Mouse (Mus musculus) liver, adult (tissue): ENCODE results near the gene Itpkc.
A peak's percentile ranks its signal among the peaks of the same experiment; 100 is the strongest.

Source experiments
- GATA4 ChIP-seq: IDR thresholded peaks from 2 replicates; pipeline ENCODE4 v1.6.1; 2014; ENCODE audit warnings: mild to moderate bottlenecking, low read length; ENCODE audit not compliant: insufficient replicate concordance

Itpkc gene

GRCm38 (mm10) chr7:27184964-27185363 is 43.5 kb downstream of the Itpkc start:
- no peak for TF ChIP-seq GATA4

GRCm38 (mm10) chr7:27182498-27182897 is 46.0 kb downstream of the Itpkc start:
- no peak for TF ChIP-seq GATA4

- no peak for TF ChIP-seq GATA4
These were observed 47.4 kb downstream of the Itpkc start, which contains the start of the genes Gm21983 and Mia for GRCm38 (mm10) chr7:27180837-27181695. Gene Gm21983 (minus strand): TSS chr7:27181086. Gene Mia (minus strand): TSS chr7:27181157.

GRCm38 (mm10) chr7:27180036-27180435 is 48.4 kb downstream of the Itpkc start:
- no peak for TF ChIP-seq GATA4

GRCm38 (mm10) chr7:27179217-27179918 is 49.1 kb downstream of the Itpkc start:
- TF ChIP-seq GATA4: no peak

- TF ChIP-seq GATA4: peak; percentile 5; the same call in 1 of the 2 replicates
These were observed 49.9 kb downstream of the Itpkc start, which contains the start of gene Rab4b for GRCm38 (mm10) chr7:27178324-27179216. Gene Rab4b (minus strand): TSS chr7:27178896.

GRCm38 (mm10) chr7:27177942-27178323 is 50.5 kb downstream of the Itpkc start:
- no peak for TF ChIP-seq GATA4

- TF ChIP-seq GATA4: no peak
These were observed 53.6 kb downstream of the Itpkc start for GRCm38 (mm10) chr7:27174896-27175295.

- no peak for TF ChIP-seq GATA4
These were observed 54.0 kb downstream of the Itpkc start for GRCm38 (mm10) chr7:27174496-27174895.

- TF ChIP-seq GATA4: no peak
These were observed 57.5 kb downstream of the Itpkc start for GRCm38 (mm10) chr7:27170981-27171380.

GRCm38 (mm10) chr7:27168371-27168770 is 60.1 kb downstream of the Itpkc start:
- TF ChIP-seq GATA4: no peak

- TF ChIP-seq GATA4: no peak
These were observed 60.9 kb downstream of the Itpkc start for GRCm38 (mm10) chr7:27167475-27168094.

- no peak for TF ChIP-seq GATA4
These were observed 61.6 kb downstream of the Itpkc start, which contains the start of gene Egln2 for GRCm38 (mm10) chr7:27166614-27167474. Gene Egln2 (minus strand): TSS chr7:27166802.

GRCm38 (mm10) chr7:27166229-27166613 is 62.2 kb downstream of the Itpkc start:
- TF ChIP-seq GATA4: no peak; the same call in 1 of the 2 replicates
